Mouse (Mus musculus): ENCODE measurements around the gene Car15.

- no peak for TF ChIP-seq CEBPB (IDR thresholded peaks at IDR 0.05; ENCODE audit: insufficient read depth, poor library complexity, severe bottlenecking)
- TF ChIP-seq POLR2A (IDR thresholded peaks at IDR 0.05; ENCODE audit: insufficient read length, low read depth): no peak
- TF ChIP-seq MYOG (IDR thresholded peaks at IDR 0.05; ENCODE audit: control insufficient read depth in 1 of 3, insufficient read depth in 1 of 3, insufficient read length in 2 of 3, low read depth in 2 of 3): no peak
- TF ChIP-seq E2F4 (IDR thresholded peaks at IDR 0.05; ENCODE audit: insufficient read depth): no peak
- no peak for TF ChIP-seq USF1 (IDR thresholded peaks at IDR 0.05; ENCODE audit: low read depth)
- no peak for TF ChIP-seq MAX (IDR thresholded peaks at IDR 0.05; ENCODE audit: low read depth)
- no peak for TF ChIP-seq REST (IDR thresholded peaks at IDR 0.05; ENCODE audit: insufficient read depth, insufficient read length)
- no peak for TF ChIP-seq MYOD1 (IDR thresholded peaks at IDR 0.05; ENCODE audit: control insufficient read depth in 1 of 3, insufficient read length in 2 of 3, low read depth in 2 of 3)
- no peak for TF ChIP-seq POLR2AphosphoS2 (IDR thresholded peaks at IDR 0.05; ENCODE audit: insufficient read length, low read depth)
- no peak for TF ChIP-seq TCF3 (IDR thresholded peaks at IDR 0.05; ENCODE audit: insufficient read length, low read depth)
Observed at GRCm38 (mm10) chr16:17858592-17858991, 20.4 kb upstream of the Car15 start.

Measured in myocyte (in vitro differentiated cells).